9 mouse cellular contexts compared by ENCODE assay signal in genomic region chr8:19762860-19763592, GRCm38 (mm10). TPM values are rescaled to one million over a fixed set of nuclear protein-coding genes. Genes with fewer than 3 reads are reported as not detected.
DNase-seq lines count a peak whose midpoint lies in the region.
"Not testable (repeated sequence)": the region's sequence is repeated elsewhere in the genome, so short reads cannot be mapped to it uniquely, and the experiment has no call there.
"Had no signal": no experiment of that assay in that cellular context is flagged by ENCODE, and none has a peak within 500 bp of the region (broad histone marks: within the 10 kb centered on the region; RNA-seq: fewer than 3 reads in every experiment).

No protein-coding gene starts in this region.

- DNase-seq in adrenal gland, postnatal 25 days, result peak; percentile 29
- peak; percentile 22 for DNase-seq in gastrocnemius, postnatal 14 days
- peak; percentile 96 for DNase-seq in heart, adult 11 months
- DNase-seq in kidney, adult 11 months, result peak; percentile 35
- peak; percentile 12 for DNase-seq in urinary bladder, postnatal 14 days (ENCODE audit: low spot score)

- intact Hi-C loops in gastrocnemius, postnatal 14 days (cut with DNase I; ENCODE audit: low total_unique reads), result not testable (repeated sequence)

RNA-seq across cellular contexts. Expression of gene 4930467E23Rik, which starts 33.6 kb away (rescaled TPM):
- total RNA-seq in adrenal gland, postnatal 25 days (2021), result 0.67 TPM in 1 of 2 replicates, not detected in the other
- under 1 TPM; 0.23 to 0.42 TPM for total RNA-seq in gastrocnemius, postnatal 14 days (2021)
- total RNA-seq: adrenal gland, adult 18-20 months; common myeloid progenitor, adult 5-6 weeks; ES-E14; MEL had no signal

Comparison
In these comparisons a context has a peak if more than half of its experiments do, and no peak if none do; other contexts are left out.
1. Peak in every context shown above with its lines: DNase-seq.
2. DNase-seq: peak in every context shown above with its lines; median percentile 96 in heart, adult 11 months; 35 in kidney, adult 11 months; 29 in adrenal gland, postnatal 25 days; 22 in gastrocnemius, postnatal 14 days; 12 in urinary bladder, postnatal 14 days.